Mouse (Mus musculus) cerebellum, postnatal 10 days (tissue): ENCODE measurements at regions not wholly inside any gene's neighbourhood (a gene's known extent, or its start where the extent isn't known, plus 50 kb on each side); places are given as distances from the start of the nearest gene placed in this dataset.
"Not testable (repeated sequence)": the region's sequence is repeated elsewhere in the genome, so short reads cannot be mapped to it uniquely, and the experiment has no call there.

Source experiments
- DNase-seq, 2 experiments: peaks; one replicate each; pipeline ENCODE4 v3.0.0; 2021; ENCODE audit warnings: mixed read lengths in 2 of 2

GRCm38 (mm10) chr12:9655794-9656193, 85.9 kb downstream of the Osr1 start:
- no peak for DNase-seq

GRCm38 (mm10) chr12:9656324-9656723, 86.4 kb downstream of the Osr1 start:
- DNase-seq = no peak

- no peak for DNase-seq
Observed at GRCm38 (mm10) chr12:9657199-9657766, 87.4 kb downstream of the Osr1 start.

- peak; percentile 49 to 77 for DNase-seq
Observed at GRCm38 (mm10) chr12:9657793-9658192, 87.9 kb downstream of the Osr1 start.

GRCm38 (mm10) chr12:9660299-9660698, 90.4 kb downstream of the Osr1 start:
- DNase-seq = no peak

- no peak for DNase-seq
Observed at GRCm38 (mm10) chr12:9688776-9689175, 118.9 kb downstream of the Osr1 start.

GRCm38 (mm10) chr12:9689541-9689940, 119.6 kb downstream of the Osr1 start:
- no peak for DNase-seq

- peak; percentile 30 to 34 for DNase-seq
Observed at GRCm38 (mm10) chr12:9732921-9733320, 163.0 kb downstream of the Osr1 start.

- DNase-seq = peak in 1 of 2 experiments; percentile 22
Observed at GRCm38 (mm10) chr12:9744709-9745395, 174.9 kb downstream of the Osr1 start.

- DNase-seq = no peak
Observed at GRCm38 (mm10) chr12:9751261-9752078, 181.6 kb downstream of the Osr1 start.

GRCm38 (mm10) chr12:9752079-9752450, 182.1 kb downstream of the Osr1 start:
- no peak for DNase-seq

- DNase-seq = peak; percentile 7 to 10
Observed at GRCm38 (mm10) chr12:9756411-9756810, 186.5 kb downstream of the Osr1 start.

GRCm38 (mm10) chr12:9760818-9761217, 190.9 kb downstream of the Osr1 start:
- peak; percentile 2 for DNase-seq

GRCm38 (mm10) chr12:9762291-9762811, 192.4 kb downstream of the Osr1 start:
- DNase-seq = not testable (repeated sequence)

GRCm38 (mm10) chr12:9762842-9763241, 192.9 kb downstream of the Osr1 start:
- no peak for DNase-seq

- no peak for DNase-seq
Observed at GRCm38 (mm10) chr12:9770908-9771307, 201.0 kb downstream of the Osr1 start.

- DNase-seq = no peak
Observed at GRCm38 (mm10) chr12:9772875-9773274, 203.0 kb downstream of the Osr1 start.

- peak in 1 of 2 experiments; percentile 3 for DNase-seq
Observed at GRCm38 (mm10) chr12:9802284-9802683, 232.4 kb downstream of the Osr1 start.

GRCm38 (mm10) chr12:9807406-9807805, 237.5 kb downstream of the Osr1 start:
- peak; percentile 3 to 4 for DNase-seq

GRCm38 (mm10) chr12:9833273-9833672, 263.4 kb downstream of the Osr1 start:
- DNase-seq = peak; percentile 23

- DNase-seq = no peak
Observed at GRCm38 (mm10) chr12:9839198-9839845, 269.4 kb downstream of the Osr1 start.

- DNase-seq = no peak
Observed at GRCm38 (mm10) chr12:9839949-9840348, 270.0 kb downstream of the Osr1 start.

GRCm38 (mm10) chr12:9847034-9847433, 277.1 kb downstream of the Osr1 start:
- no peak for DNase-seq
